ENCODE assay signal across 8 mouse cellular contexts in the genomic region with DNA sequence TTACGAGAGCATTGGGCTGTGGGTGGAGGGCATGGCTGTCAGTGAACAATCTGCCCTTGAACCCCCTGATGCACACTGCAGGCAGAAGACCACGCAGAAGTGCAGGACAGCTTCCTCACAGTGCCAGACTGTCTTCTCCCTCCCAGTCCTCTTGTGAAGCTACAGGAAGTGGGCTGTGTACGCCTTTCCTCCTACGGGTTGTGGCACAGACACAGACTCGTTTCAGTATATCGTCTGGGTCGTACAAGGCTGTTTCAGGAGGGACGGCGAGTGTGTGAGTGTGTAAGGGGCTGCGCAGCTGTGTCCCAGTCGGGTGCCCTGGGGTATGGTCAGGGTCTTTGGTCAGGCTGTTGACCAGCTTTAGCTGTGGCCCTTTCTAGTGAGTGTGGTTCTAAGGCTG. TPM values are rescaled to one million over a fixed set of nuclear protein-coding genes. Genes with fewer than 3 reads are reported as not detected.
DNase-seq lines count a peak whose midpoint lies in the region; ATAC-seq and TF ChIP-seq lines count a peak whose summit lies in the region.

No protein-coding gene starts in this region.

- 69% methylated on average over 11 of the region's 11 CpGs for WGBS in kidney, embryonic 16.5 days
- 13% methylated on average over 11 of the region's 11 CpGs for WGBS in liver, embryonic 15.5 days (ENCODE audit: insufficient replicate concordance)

- no peak overlapping the region for H3K27ac ChIP-seq in kidney, embryonic 16.5 days (ENCODE audit: low read length)
- H3K27ac ChIP-seq in liver, embryonic 15.5 days (replicated peaks), result peak overlapping the region; percentile 95
- H3K27ac ChIP-seq in gastrocnemius, adult 2 months, result no peak overlapping the region

- H3K4me3 ChIP-seq in kidney, embryonic 16.5 days (ENCODE audit: low read length), result 0 out of 2 replicates have a peak overlapping the region, but pooled peaks have one; percentile 5
- H3K4me3 ChIP-seq in liver, embryonic 15.5 days (replicated peaks), result peak overlapping the region; percentile 96
- no peak overlapping the region for H3K4me3 ChIP-seq in gastrocnemius, adult 2 months

- no peaks in the 10 kb centered on the region for H3K9me3 ChIP-seq in kidney, embryonic 16.5 days (ENCODE audit: low read length)
- H3K9me3 ChIP-seq in liver, embryonic 15.5 days (replicated peaks), result no peaks in the 10 kb centered on the region

- DNase-seq in kidney, adult 8-10 months, result no peak
- DNase-seq in spleen, postnatal 36 days (ENCODE audit: low spot score in 2 of 2), result peak; percentile 43 to 50
- DNase-seq in gastrocnemius, adult 2 months, result no peak
- DNase-seq in adrenal gland, postnatal 10 days, result no peak
- no peak for DNase-seq in cerebellum, adult 8-10 months

- no peak overlapping the region for H3K9ac ChIP-seq in kidney, embryonic 16.5 days (replicated peaks; ENCODE audit: low read length)
- H3K9ac ChIP-seq in liver, embryonic 15.5 days, result peak overlapping the region; percentile 61

- no peak for TF ChIP-seq CTCF in gastrocnemius, adult 2 months (IDR thresholded peaks at IDR 0.05)

- H3K4me2 ChIP-seq in kidney, embryonic 16.5 days (replicated peaks; ENCODE audit: low read depth, low read length), result no peak overlapping the region
- H3K4me2 ChIP-seq in liver, embryonic 15.5 days, result peak overlapping the region; percentile 92

- no peak for ATAC-seq in kidney, embryonic 16.5 days (ENCODE audit: low FRiP score, low TSS enrichment)
- ATAC-seq in activated CD4-positive, CD25-positive, alpha-beta regulatory T cell, adult 4 months, result peak; percentile 20
- no peak for ATAC-seq in liver, embryonic 15.5 days (ENCODE audit: insufficient read depth)

- intact Hi-C loops in gastrocnemius, adult 2 months (cut with DNase I), result no loop called here

- H3K4me1 ChIP-seq in kidney, embryonic 16.5 days (ENCODE audit: insufficient read depth, low read length), result peaks cover 57% of the 10 kb centered on the region
- H3K4me1 ChIP-seq in liver, embryonic 15.5 days (replicated peaks), result peaks cover 81% of the 10 kb centered on the region

- H3K36me3 ChIP-seq in kidney, embryonic 16.5 days (ENCODE audit: insufficient read depth, low read length), result 0 out of 2 replicates have a peak, but pooled peaks cover 3% of the 10 kb centered on the region
- H3K36me3 ChIP-seq in liver, embryonic 15.5 days (replicated peaks), result peaks cover 29% of the 10 kb centered on the region

- H3K27me3 ChIP-seq in kidney, embryonic 16.5 days (ENCODE audit: insufficient read depth, low read length), result no peaks in the 10 kb centered on the region
- H3K27me3 ChIP-seq in liver, embryonic 15.5 days, result no peaks in the 10 kb centered on the region

RNA-seq across cellular contexts. Expression of gene Gtpbp1, which starts 3.1 kb away (rescaled TPM):
- 32.7 and 36.6 TPM in 2 replicates for polyA plus RNA-seq in kidney, embryonic 16.5 days (2015; fragmentation: Nextera tagmentation; extraction: Ambion mirVana)
- 10 to 100 TPM; 21.2 to 24.9 TPM for polyA plus RNA-seq in activated CD4-positive, CD25-positive, alpha-beta regulatory T cell, adult 4 months (2017; shearing (Covaris generic))
- 29.9 and 33.5 TPM in 2 replicates for polyA plus RNA-seq in liver, embryonic 15.5 days (2015; fragmentation: Nextera tagmentation; extraction: Ambion mirVana)
- 10 to 100 TPM; 24.4 to 28.5 TPM for total RNA-seq in gastrocnemius, adult 2 months (2021)
- 10 to 100 TPM; 26.7 to 30.0 TPM for total RNA-seq in adrenal gland, postnatal 10 days (2021)

RNA-seq across cellular contexts. Expression of gene Josd1, which starts 6.0 kb away (rescaled TPM):
- 18.2 and 19.6 TPM in 2 replicates for polyA plus RNA-seq in kidney, embryonic 16.5 days (2015; fragmentation: Nextera tagmentation; extraction: Ambion mirVana)
- 1 to 10 TPM; 2.9 to 3.6 TPM for polyA plus RNA-seq in activated CD4-positive, CD25-positive, alpha-beta regulatory T cell, adult 4 months (2017; shearing (Covaris generic))
- 20.1 and 22.3 TPM in 2 replicates for polyA plus RNA-seq in liver, embryonic 15.5 days (2015; fragmentation: Nextera tagmentation; extraction: Ambion mirVana)
- 10 to 100 TPM; 12.3 to 18.7 TPM for total RNA-seq in gastrocnemius, adult 2 months (2021)
- total RNA-seq in adrenal gland, postnatal 10 days (2021), result 10 to 100 TPM; 45.1 to 50.7 TPM

RNA-seq across cellular contexts. Expression of gene Tomm22, which starts 23.1 kb away (rescaled TPM):
- 262 and 263 TPM in 2 replicates for polyA plus RNA-seq in kidney, embryonic 16.5 days (2015; fragmentation: Nextera tagmentation; extraction: Ambion mirVana)
- 100 to 1,000 TPM; 217 to 224 TPM for polyA plus RNA-seq in activated CD4-positive, CD25-positive, alpha-beta regulatory T cell, adult 4 months (2017; shearing (Covaris generic))
- polyA plus RNA-seq in liver, embryonic 15.5 days (2015; fragmentation: Nextera tagmentation; extraction: Ambion mirVana), result 124 and 134 TPM in 2 replicates
- 10 to 100 TPM; 52.8 to 78.6 TPM for total RNA-seq in gastrocnemius, adult 2 months (2021)
- total RNA-seq in adrenal gland, postnatal 10 days (2021), result 100 to 1,000 TPM; 143 to 156 TPM

RNA-seq across cellular contexts. Expression of gene Cby1, which starts 34.7 kb away (rescaled TPM):
- 59.5 and 59.8 TPM in 2 replicates for polyA plus RNA-seq in kidney, embryonic 16.5 days (2015; fragmentation: Nextera tagmentation; extraction: Ambion mirVana)
- 10 to 100 TPM; 16.2 to 17.6 TPM for polyA plus RNA-seq in activated CD4-positive, CD25-positive, alpha-beta regulatory T cell, adult 4 months (2017; shearing (Covaris generic))
- 12.3 and 12.7 TPM in 2 replicates for polyA plus RNA-seq in liver, embryonic 15.5 days (2015; fragmentation: Nextera tagmentation; extraction: Ambion mirVana)
- total RNA-seq in gastrocnemius, adult 2 months (2021), result 10 to 100 TPM; 11.8 to 15.6 TPM
- total RNA-seq in adrenal gland, postnatal 10 days (2021), result 10 to 100 TPM; 22.7 to 26.0 TPM

RNA-seq across cellular contexts. Expression of gene Fam227a, which starts 35.0 kb away (rescaled TPM):
- polyA plus RNA-seq in kidney, embryonic 16.5 days (2015; fragmentation: Nextera tagmentation; extraction: Ambion mirVana), result 1.1 and 1.4 TPM in 2 replicates
- under 1 TPM in 1 of 2 experiments, not detected in 1; 0.26 TPM for polyA plus RNA-seq in activated CD4-positive, CD25-positive, alpha-beta regulatory T cell, adult 4 months (2017; shearing (Covaris generic))
- polyA plus RNA-seq in liver, embryonic 15.5 days (2015; fragmentation: Nextera tagmentation; extraction: Ambion mirVana), result 0.05 and 0.12 TPM in 2 replicates
- total RNA-seq in gastrocnemius, adult 2 months (2021), result under 1 TPM; 0.47 to 0.84 TPM
- total RNA-seq in adrenal gland, postnatal 10 days (2021), result 1 to 10 TPM; 2.8 to 3.1 TPM

Comparison
In these comparisons a context has a peak if more than half of its experiments do, and no peak if none do; other contexts are left out.
1. DNase-seq: peak in spleen, postnatal 36 days (2 of 2); none in kidney, adult 8-10 months (0 of 2), gastrocnemius, adult 2 months (single experiment), adrenal gland, postnatal 10 days (single experiment) and cerebellum, adult 8-10 months (single experiment).